Mouse (Mus musculus) erythroblast, embryonic 14.5 days (primary cell): ENCODE measurements around the gene Wdr20.

Experiments used
- GATA1 ChIP-seq: IDR thresholded peaks from 2 replicates; pipeline ENCODE4 v1.6.1; 2012; ENCODE audit warnings: low read length, inconsistent platforms, mixed read lengths
- TAL1 ChIP-seq: IDR thresholded peaks from 3 replicates; pipeline ENCODE4 v1.6.1; 2012; ENCODE audit warnings: low read length, inconsistent platforms, mixed read lengths

- TF ChIP-seq GATA1 (no peak), TAL1 (no peak)
Measured at GRCm38 (mm10) chr12:110786243-110786642, 48.5 kb downstream of the Wdr20 start.
